Mouse (Mus musculus) myocyte (in vitro differentiated cells): ENCODE measurements around the gene Gpc6. TPM values are rescaled to one million over a fixed set of nuclear protein-coding genes. Genes with fewer than 3 reads are reported as not detected.

ENCODE experiments used
- H3K27me3 ChIP-seq: one replicate; pipeline ENCODE4 v1.6.1; 2011; ENCODE audit not compliant: control insufficient read depth, insufficient read depth, insufficient read length
- H3K36me3 ChIP-seq: one replicate; pipeline ENCODE4 v1.6.1; 2011; ENCODE audit not compliant: control insufficient read depth, insufficient read depth
- H3K4me2 ChIP-seq: one replicate; pipeline ENCODE4 v1.6.1; 2011; ENCODE audit warnings: low read depth, control low read depth
- H3K4me3 ChIP-seq: one replicate; pipeline ENCODE4 v1.5.1; 2011; ENCODE audit warnings: mild to moderate bottlenecking, control low read depth, moderate library complexity
- H3K79me2 ChIP-seq: one replicate; pipeline ENCODE4 v1.6.1; 2011; ENCODE audit not compliant: control insufficient read depth, insufficient read depth
- H3ac ChIP-seq: one replicate; pipeline ENCODE4 v1.6.1; 2011; ENCODE audit not compliant: control insufficient read depth, insufficient read length
- CEBPB ChIP-seq: IDR thresholded peaks from 2 replicates; pipeline ENCODE4 v1.6.1; 2011; ENCODE audit warnings: mild to moderate bottlenecking, moderate library complexity; ENCODE audit not compliant: poor library complexity, insufficient read depth, severe bottlenecking
- E2F4 ChIP-seq: IDR thresholded peaks from one replicate; pipeline ENCODE4 v1.6.1; 2011; ENCODE audit warnings: mild to moderate bottlenecking, control low read depth, moderate library complexity; ENCODE audit not compliant: insufficient read depth
- MAX ChIP-seq: IDR thresholded peaks from one replicate; pipeline ENCODE4 v1.6.1; 2011; ENCODE audit warnings: low read depth, mild to moderate bottlenecking, control low read depth
- MYOD1 ChIP-seq, 3 experiments: IDR thresholded peaks; one replicate each; pipeline ENCODE4 v1.6.1; 2011; ENCODE audit warnings: control low read depth in 2 of 3, low read depth in 2 of 3, mild to moderate bottlenecking in 2 of 3, moderate library complexity in 1 of 3; ENCODE audit not compliant: insufficient read length in 2 of 3, control insufficient read depth in 1 of 3
- MYOG ChIP-seq, 3 experiments: IDR thresholded peaks; one replicate each; pipeline ENCODE4 v1.6.1; 2011; ENCODE audit warnings: control low read depth in 2 of 3, low read depth in 2 of 3, mild to moderate bottlenecking in 2 of 3; ENCODE audit not compliant: insufficient read length in 2 of 3, control insufficient read depth in 1 of 3, insufficient read depth in 1 of 3
- POLR2A ChIP-seq: IDR thresholded peaks from one replicate; pipeline ENCODE4 v1.6.1; 2011; ENCODE audit warnings: low read depth, mild to moderate bottlenecking, control low read depth, moderate library complexity; ENCODE audit not compliant: insufficient read length
- POLR2AphosphoS2 ChIP-seq: IDR thresholded peaks from one replicate; pipeline ENCODE4 v1.6.1; 2011; ENCODE audit warnings: low read depth, control low read depth; ENCODE audit not compliant: insufficient read length
- REST ChIP-seq: IDR thresholded peaks from one replicate; pipeline ENCODE4 v1.6.1; 2011; ENCODE audit warnings: mild to moderate bottlenecking, control low read depth, moderate library complexity; ENCODE audit not compliant: insufficient read depth, insufficient read length
- SRF ChIP-seq: IDR thresholded peaks from one replicate; pipeline ENCODE4 v1.6.1; 2011; ENCODE audit warnings: low read depth; ENCODE audit not compliant: control insufficient read depth, insufficient read length
- TCF12 ChIP-seq: IDR thresholded peaks from one replicate; pipeline ENCODE4 v1.6.1; 2011; ENCODE audit warnings: mild to moderate bottlenecking, control low read depth; ENCODE audit not compliant: poor library complexity, insufficient read depth, severe bottlenecking
- TCF3 ChIP-seq: IDR thresholded peaks from one replicate; pipeline ENCODE4 v1.6.1; 2011; ENCODE audit warnings: low read depth, control low read depth; ENCODE audit not compliant: insufficient read length
- USF1 ChIP-seq: IDR thresholded peaks from one replicate; pipeline ENCODE4 v1.6.1; 2011; ENCODE audit warnings: low read depth, mild to moderate bottlenecking, control low read depth, moderate library complexity
- polyA plus RNA-seq: library from polyadenylated mRNA; unstranded; fragments of >200 nt; fragmentation: generic; extraction: Trizol; gene quantifications from one replicate; pipeline ENCODE4 v1.2.1, GENCODE M21; 2012; ENCODE audit warnings: missing spikeins

Gene Gpc6
- polyA plus RNA-seq, 1 experiment, result 5.0 TPM

GRCm38 (mm10) chr14:117527053-117527452, 601.9 kb downstream of the Gpc6 start:
- Histone ChIP-seq H3K79me2 (no peaks in the 10 kb centered on the region), H3K4me3 (no peak overlapping the region), H3K27me3 (no peaks in the 10 kb centered on the region), H3K4me2 (no peak overlapping the region), H3K36me3 (no peaks in the 10 kb centered on the region), H3ac (no peak overlapping the region)
- no peak for TF ChIP-seq MYOG (IDR thresholded peaks at IDR 0.05; ENCODE audit: control insufficient read depth in 1 of 3, insufficient read depth in 1 of 3, insufficient read length in 2 of 3, low read depth in 2 of 3)
- no peak for TF ChIP-seq TCF12
- TF ChIP-seq MYOD1 (IDR thresholded peaks at IDR 0.05; ENCODE audit: control insufficient read depth in 1 of 3, insufficient read length in 2 of 3, low read depth in 2 of 3), result peak in 1 of 3 experiments; percentile 2
- TF ChIP-seq POLR2A, result no peak

- TF ChIP-seq CEBPB (no peak), TCF12 (no peak), E2F4 (no peak), MYOG (IDR thresholded peaks at IDR 0.05; ENCODE audit: control insufficient read depth in 1 of 3, insufficient read depth in 1 of 3, insufficient read length in 2 of 3, low read depth in 2 of 3) (no peak), SRF (no peak), REST (no peak), TCF3 (no peak), POLR2AphosphoS2 (no peak), MAX (no peak), USF1 (no peak), MYOD1 (IDR thresholded peaks at IDR 0.05; ENCODE audit: control insufficient read depth in 1 of 3, insufficient read length in 2 of 3, low read depth in 2 of 3) (no peak), POLR2A (no peak)
- Histone ChIP-seq H3K27me3 (no peaks in the 10 kb centered on the region), H3K79me2 (no peaks in the 10 kb centered on the region), H3ac (no peak overlapping the region), H3K36me3 (no peaks in the 10 kb centered on the region), H3K4me3 (no peak overlapping the region), H3K4me2 (no peak overlapping the region)
Observed at GRCm38 (mm10) chr14:117529439-117529838, 604.3 kb downstream of the Gpc6 start.

- no peak overlapping the region for H3K4me3 ChIP-seq
- H3K79me2 ChIP-seq, result no peaks in the 10 kb centered on the region
- no peak overlapping the region for H3K4me2 ChIP-seq
- no peaks in the 10 kb centered on the region for H3K36me3 ChIP-seq
- H3K27me3 ChIP-seq, result no peaks in the 10 kb centered on the region
- TF ChIP-seq MYOD1 (IDR thresholded peaks at IDR 0.05; ENCODE audit: control insufficient read depth in 1 of 3, insufficient read length in 2 of 3, low read depth in 2 of 3) (no peak), REST (no peak), SRF (no peak), TCF12 (no peak)
- no peak overlapping the region for H3ac ChIP-seq
Observed at GRCm38 (mm10) chr14:117552776-117553175, 627.7 kb downstream of the Gpc6 start.

GRCm38 (mm10) chr14:117556715-117557320, 631.7 kb downstream of the Gpc6 start:
- H3K27me3 ChIP-seq, result no peaks in the 10 kb centered on the region
- H3ac ChIP-seq, result no peak overlapping the region
- no peak for TF ChIP-seq SRF
- no peak for TF ChIP-seq REST
- TF ChIP-seq USF1, result no peak
- no peak for TF ChIP-seq E2F4
- H3K36me3 ChIP-seq, result no peaks in the 10 kb centered on the region
- H3K4me2 ChIP-seq, result no peak overlapping the region
- no peak overlapping the region for H3K4me3 ChIP-seq
- no peaks in the 10 kb centered on the region for H3K79me2 ChIP-seq

GRCm38 (mm10) chr14:117562146-117562545, 637.0 kb downstream of the Gpc6 start:
- TF ChIP-seq E2F4, result no peak
- TF ChIP-seq TCF12, result no peak
- no peak for TF ChIP-seq POLR2A
- TF ChIP-seq MYOG (IDR thresholded peaks at IDR 0.05; ENCODE audit: control insufficient read depth in 1 of 3, insufficient read depth in 1 of 3, insufficient read length in 2 of 3, low read depth in 2 of 3), result no peak
- TF ChIP-seq USF1, result no peak
- H3K4me3 ChIP-seq, result no peak overlapping the region
- no peak overlapping the region for H3K4me2 ChIP-seq

More at GRCm38 (mm10) chr14:117562146-117562545, 637.0 kb downstream of the Gpc6 start:
- H3ac ChIP-seq, result no peak overlapping the region
- H3K79me2 ChIP-seq, result no peaks in the 10 kb centered on the region
- no peaks in the 10 kb centered on the region for H3K27me3 ChIP-seq
- no peaks in the 10 kb centered on the region for H3K36me3 ChIP-seq
